ENCODE assay signal across 19 mouse cellular contexts in genomic region chr9:46481491-46481890, GRCm38 (mm10).
"Had no signal": no experiment of that assay in that cellular context is flagged by ENCODE, and none has a peak within 500 bp of the region (broad histone marks: within the 10 kb centered on the region; RNA-seq: fewer than 3 reads in every experiment).

No protein-coding gene starts in this region.

- ATAC-seq: midbrain, embryonic 13.5 days had no signal

- H3K36me3 ChIP-seq: kidney, embryonic 15.5 days; liver, embryonic 13.5 days; midbrain, embryonic 13.5 days had no signal

- H3K27me3 ChIP-seq: liver, embryonic 13.5 days had no signal

- H3K9ac ChIP-seq: kidney, embryonic 15.5 days; liver, embryonic 13.5 days; midbrain, embryonic 13.5 days had no signal

- DNase-seq: kidney, adult 8-10 months; kidney, postnatal 10 days; kidney, postnatal 36 days; layer of hippocampus, postnatal 36 days; liver, embryonic 13.5 days; lung, adult 2 months; lung, postnatal 14 days; lung, postnatal 4 days; right cerebral cortex, adult 18-20 months; right cerebral cortex, postnatal 14 days; right cerebral cortex, postnatal 4 days; thymus, adult 2 months; thymus, postnatal 14 days; thymus, postnatal 4 days had no signal

- H3K27ac ChIP-seq: kidney, embryonic 15.5 days; left cerebral cortex, adult 2 months; liver, embryonic 13.5 days; stomach, postnatal 0 days had no signal

- H3K9me3 ChIP-seq: kidney, embryonic 15.5 days; liver, embryonic 13.5 days; midbrain, embryonic 13.5 days had no signal

- H3K4me3 ChIP-seq: kidney, embryonic 15.5 days; left cerebral cortex, adult 2 months; liver, embryonic 13.5 days; midbrain, embryonic 13.5 days; myocyte had no signal

- H3K4me2 ChIP-seq: kidney, embryonic 15.5 days; liver, embryonic 13.5 days; midbrain, embryonic 13.5 days had no signal
